Mouse (Mus musculus): ENCODE results near the gene Dcun1d5. TPM values are rescaled to one million over a fixed set of nuclear protein-coding genes. Genes with fewer than 3 reads are reported as not detected.

The Dcun1d5 gene
- polyA plus RNA-seq (2012; rRNA removed; ENCODE audit: low replicate concordance): 14.8 and 24.5 TPM in 2 replicates

GRCm38 (mm10) chr9:7184172-7184896 lies at the start of gene Dcun1d5, which contains the start of gene Dync2h1:
TSS of gene Dcun1d5 (plus strand) at chr9:7184520.
TSS of gene Dync2h1 (minus strand) at chr9:7184446.

Other genes starting within 250 kb of the Dcun1d5 start
- 0.62 and 2.8 TPM in 2 replicates for gene Dync2h1, start 74 bp upstream of the Dcun1d5 start, polyA plus RNA-seq (2012; rRNA removed; ENCODE audit: low replicate concordance)
- gene Mmp13, start 88.0 kb downstream of the Dcun1d5 start, polyA plus RNA-seq (2012; rRNA removed; ENCODE audit: low replicate concordance): 0.22 and 0.43 TPM in 2 replicates
- 1.3 and 7.4 TPM in 2 replicates for gene Mmp12, start 159.9 kb downstream of the Dcun1d5 start, polyA plus RNA-seq (2012; rRNA removed; ENCODE audit: low replicate concordance)
- not detected in 2 replicates for gene Mmp1b, start 203.5 kb downstream of the Dcun1d5 start, polyA plus RNA-seq (2012; rRNA removed; ENCODE audit: low replicate concordance)